Mouse (Mus musculus) cerebellum, adult 18-20 months (tissue): Measurements from ENCODE around the gene Cfap43.

Source experiments
- DNase-seq, 2 experiments: peaks; one replicate each; pipeline ENCODE4 v3.0.0; 2021

Gene Cfap43

DNA sequence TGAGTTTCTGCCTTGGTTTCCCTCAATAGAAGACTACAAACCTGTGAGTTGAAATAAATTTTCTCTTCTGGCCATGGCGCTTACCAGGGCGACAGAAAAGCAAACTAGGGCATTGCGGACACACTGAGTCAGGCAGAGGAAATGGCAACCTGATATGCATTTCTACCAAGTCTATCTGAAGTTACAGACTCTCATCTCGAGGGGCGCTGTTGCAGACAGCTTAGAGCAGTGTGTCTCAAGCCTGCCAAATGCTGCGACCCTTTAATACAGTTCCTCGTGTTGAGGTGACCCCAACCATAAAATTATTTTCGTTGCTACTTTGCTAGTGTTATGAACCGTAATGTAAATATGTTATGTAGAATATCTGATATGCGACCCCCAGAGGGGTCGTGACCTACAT is 138.1 kb downstream of the Cfap43 start:
- DNase-seq = no peak

DNA sequence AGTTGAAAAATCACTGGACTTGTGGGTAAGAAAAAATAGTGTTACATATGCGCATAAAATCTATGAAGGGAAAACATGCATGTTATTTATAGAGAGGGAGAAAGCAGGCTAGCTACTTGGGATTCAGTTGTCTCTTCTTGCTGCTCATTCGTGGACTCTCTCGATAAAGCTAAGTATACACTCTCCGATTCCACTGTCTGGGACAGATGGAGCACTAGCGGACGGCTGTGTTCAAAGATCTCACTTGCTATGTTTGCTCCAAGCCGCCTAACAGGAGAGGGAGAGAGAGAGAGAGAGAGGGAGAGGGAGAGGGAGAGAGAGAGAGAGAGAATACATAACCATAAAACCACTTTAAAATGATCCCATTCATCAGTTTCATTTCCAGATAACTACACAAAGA is 138.9 kb downstream of the Cfap43 start:
- no peak for DNase-seq

DNA sequence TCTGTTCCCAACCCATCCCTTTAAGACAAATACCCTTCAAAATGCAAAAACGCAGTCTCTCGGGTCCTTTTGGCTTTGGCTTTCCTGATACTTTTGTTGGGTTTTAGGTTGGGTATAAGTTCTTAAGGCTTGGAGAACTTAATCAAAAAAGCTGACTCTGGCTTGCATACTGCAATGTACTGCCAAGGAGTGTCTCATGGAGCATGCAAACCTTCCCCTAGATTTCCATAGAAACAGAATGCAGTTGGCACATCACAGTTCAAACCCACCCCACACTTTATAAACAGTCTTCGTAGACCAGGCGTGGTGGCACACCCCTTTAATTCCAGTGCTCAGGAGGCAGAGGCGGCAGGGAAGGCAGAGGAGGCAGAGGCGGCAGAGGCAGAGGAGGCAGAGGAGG is 141.2 kb downstream of the Cfap43 start:
- no peak for DNase-seq

DNA sequence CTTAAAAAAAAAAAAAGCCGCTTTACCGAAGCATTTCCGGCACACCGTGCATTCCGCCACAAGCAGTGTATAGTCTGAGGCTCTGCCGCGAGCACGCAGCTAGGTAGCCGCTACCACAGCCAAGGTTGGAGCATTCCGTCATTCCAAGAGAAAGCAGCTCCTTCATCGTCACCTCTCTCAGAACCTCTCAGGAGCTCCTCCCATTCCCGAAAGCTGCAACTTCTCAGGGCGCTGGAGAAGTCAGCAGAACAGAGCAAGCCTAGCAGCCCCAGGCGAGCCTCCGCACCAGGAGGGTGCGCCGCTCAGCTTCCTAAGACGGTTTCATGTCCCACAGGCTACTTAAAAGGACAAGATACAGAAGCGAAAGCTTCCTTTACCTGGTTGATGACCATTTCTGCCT is 163.5 kb downstream of the Cfap43 start:
- no peak for DNase-seq

DNA sequence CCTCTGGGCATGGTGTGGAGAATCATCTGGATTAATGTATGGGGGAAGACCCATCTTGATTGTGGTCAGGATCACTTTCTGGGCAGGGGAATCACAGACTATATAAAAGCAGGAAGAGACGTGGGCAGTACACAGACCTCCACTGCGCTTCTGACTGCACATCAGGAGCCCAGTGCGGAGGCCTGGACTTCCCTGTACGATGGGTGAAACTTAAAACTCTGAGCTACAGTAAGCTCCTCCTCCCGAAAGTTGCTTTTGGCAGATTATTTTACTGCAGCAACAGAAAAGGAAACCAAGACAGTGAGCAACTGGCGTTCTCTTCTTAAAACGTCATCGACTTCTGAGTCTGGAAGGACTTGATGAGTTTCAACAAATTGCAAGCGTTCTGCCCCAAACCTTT is 164.2 kb downstream of the Cfap43 start:
- no peak for DNase-seq

GRCm38 (mm10) chr19:47753921-47754320 is 165.2 kb downstream of the Cfap43 start:
- DNase-seq = no peak

DNA sequence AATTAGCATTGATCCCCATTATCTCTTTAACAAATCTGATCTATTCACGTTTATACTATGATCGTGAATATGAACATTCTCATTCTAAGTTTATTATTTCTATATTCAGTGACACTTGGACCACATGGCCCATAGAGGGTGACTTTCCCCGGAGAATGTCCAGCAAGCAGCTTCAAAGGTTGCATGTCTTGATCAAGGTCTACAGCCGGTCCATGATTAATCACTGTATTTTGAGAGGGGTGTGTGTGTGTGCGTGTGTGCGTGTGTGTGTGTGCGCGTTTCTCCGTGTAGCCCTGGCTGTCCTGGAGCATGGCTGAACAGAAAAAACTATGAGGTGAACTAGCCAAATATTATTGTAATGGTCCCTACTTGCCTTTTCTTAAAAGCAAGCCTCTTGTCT is 166.6 kb downstream of the Cfap43 start:
- no peak for DNase-seq

DNA sequence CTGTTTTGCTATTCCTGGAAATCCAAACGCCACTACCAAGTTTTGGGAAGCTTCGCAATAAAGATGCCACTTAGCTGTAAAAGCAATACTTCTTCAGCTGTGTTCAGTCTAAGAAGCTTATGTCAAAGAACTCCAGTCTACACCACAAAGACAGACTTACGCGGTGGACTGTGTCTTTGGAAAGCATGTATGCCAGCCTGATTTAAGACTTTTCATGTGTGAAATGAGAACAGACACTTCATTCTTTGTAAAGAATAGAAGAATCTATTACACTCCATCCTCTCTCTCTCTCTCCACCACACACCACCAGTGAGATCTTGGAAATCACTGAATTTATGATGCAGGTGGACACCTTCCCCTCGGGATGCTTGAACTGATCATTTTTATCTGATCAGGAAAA is 168.7 kb downstream of the Cfap43 start:
- no peak for DNase-seq

DNA sequence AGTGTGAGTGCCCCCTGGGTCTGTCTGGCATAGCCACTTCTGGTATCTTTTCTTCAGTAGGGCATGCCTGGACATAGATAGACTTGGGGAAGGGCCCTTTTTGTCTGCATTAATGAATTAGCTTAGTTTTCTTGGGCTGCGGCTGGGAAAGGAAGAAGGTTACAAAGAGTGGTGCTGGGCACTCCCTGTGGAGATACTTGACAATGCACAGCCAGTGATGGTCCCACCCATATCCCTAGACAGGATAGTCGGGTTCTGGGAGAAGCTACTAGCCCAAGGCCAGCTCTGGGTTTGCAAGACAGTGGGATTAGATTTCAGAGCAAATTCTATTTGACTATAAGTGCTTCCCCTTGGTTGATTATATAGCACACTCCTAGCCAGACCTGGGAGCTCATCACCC is 170.1 kb downstream of the Cfap43 start:
- DNase-seq = no peak

DNA sequence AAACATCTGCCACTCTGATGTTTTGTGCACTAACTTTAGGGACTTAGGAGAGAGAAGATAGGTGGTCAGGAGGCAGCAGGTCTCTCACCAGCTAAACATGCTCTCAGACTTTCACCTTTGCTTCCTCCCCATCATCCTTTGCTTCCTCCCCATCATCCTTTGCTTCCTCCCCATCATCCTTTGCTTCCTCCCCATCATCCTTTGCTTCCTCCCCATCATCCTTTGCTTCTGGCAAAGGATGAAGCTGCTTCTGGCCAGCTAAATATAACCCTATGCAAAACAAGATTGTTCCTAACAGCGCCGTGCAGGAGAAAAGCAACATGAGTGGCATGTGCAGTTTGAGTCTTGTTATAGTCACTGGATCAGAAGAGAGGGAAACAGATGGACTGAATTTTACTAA is 172.0 kb downstream of the Cfap43 start:
- DNase-seq = no peak

DNA sequence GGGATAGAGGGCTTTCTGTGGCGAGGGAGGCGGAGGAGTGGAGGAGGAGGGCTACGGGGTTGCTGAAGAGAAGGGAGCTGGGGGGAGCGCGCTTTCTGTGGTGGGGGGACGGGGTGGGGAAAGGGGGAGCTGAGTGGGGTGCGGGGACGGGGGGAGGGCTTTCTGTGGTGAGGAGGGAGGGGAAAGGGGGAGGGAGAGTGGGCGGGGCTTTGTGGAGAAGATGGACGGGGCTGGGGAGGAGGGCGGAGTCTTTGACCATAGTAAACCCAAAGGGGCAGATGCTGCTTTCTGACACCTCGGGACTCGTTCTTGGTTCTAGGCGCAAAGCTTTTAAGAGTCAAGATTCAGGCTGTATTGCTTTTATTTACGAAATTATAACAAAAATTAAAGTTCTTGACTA is 187.2 kb downstream of the Cfap43 start:
- DNase-seq = peak; percentile 73 to 75

- peak; percentile 99 to 100 for DNase-seq
Observed at GRCm38 (mm10) chr19:47731071-47731881, 187.8 kb downstream of the Cfap43 start, which contains the start of gene Sfr1. Sfr1 (plus strand) TSS chr19:47731682.

DNA sequence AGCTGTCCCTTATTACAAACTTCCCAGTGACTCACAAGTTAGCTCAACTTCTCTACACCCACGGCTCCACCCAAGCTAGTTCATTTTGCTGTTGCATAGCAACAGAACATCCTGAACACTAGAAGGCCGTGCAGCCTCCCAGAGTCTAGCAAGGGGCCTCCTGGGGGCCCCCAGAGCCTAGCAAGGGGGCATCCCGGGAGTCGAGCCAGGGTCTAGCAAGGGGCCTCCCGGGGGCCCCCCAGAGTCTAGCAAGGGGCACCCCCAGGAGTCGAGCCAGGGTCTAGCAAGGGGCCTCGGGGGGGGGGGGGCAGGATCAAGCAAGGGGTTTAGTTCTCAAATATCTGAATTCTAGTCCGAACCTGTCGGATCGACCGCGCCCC is 188.4 kb downstream of the Cfap43 start:
- DNase-seq = peak; percentile 32 to 55

GRCm38 (mm10) chr19:47725643-47726140 is 193.4 kb downstream of the Cfap43 start:
- no peak for DNase-seq

GRCm38 (mm10) chr19:47724903-47725302 is 194.2 kb downstream of the Cfap43 start:
- no peak for DNase-seq

DNA sequence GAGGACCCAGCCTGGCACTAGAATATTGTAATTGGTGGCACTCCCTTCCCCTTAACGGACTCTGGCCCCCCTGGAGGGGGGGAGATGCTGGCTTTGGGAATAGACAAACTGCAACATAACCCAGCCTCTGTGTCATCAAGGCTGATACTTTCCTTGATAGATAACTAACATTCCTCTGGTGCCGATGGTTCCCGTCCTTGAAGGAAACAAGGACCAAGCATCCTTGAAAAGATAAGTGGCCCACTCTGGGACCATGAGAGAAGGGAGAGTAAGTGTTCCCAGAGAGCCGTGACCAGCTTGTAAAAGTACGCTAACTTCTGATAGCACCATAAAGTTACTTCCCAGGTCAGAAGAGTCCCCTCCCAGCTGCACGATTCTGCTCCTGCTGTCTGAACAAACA is 196.6 kb downstream of the Cfap43 start:
- DNase-seq = no peak

DNA sequence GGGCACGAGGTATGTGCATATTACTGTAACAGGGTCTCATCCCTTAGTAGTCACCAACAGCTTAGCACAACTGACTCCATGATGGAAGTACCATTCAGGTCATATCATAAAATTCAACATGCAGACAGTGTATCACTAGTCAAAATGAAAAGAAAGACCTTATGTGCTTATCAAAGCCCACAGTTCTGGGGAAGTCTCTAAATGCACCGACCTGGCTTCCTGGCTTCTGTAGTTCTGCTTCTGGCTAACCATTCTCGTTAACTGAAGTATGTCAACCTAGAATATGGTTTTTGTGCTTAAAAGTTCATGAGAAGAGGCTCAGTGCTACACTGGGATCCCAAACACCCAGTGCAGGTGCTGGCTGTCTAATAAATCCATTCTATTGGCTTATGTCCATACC is 199.9 kb downstream of the Cfap43 start:
- no peak for DNase-seq

- DNase-seq = no peak
Observed at GRCm38 (mm10) chr19:47716144-47716543, 202.9 kb downstream of the Cfap43 start.

DNA sequence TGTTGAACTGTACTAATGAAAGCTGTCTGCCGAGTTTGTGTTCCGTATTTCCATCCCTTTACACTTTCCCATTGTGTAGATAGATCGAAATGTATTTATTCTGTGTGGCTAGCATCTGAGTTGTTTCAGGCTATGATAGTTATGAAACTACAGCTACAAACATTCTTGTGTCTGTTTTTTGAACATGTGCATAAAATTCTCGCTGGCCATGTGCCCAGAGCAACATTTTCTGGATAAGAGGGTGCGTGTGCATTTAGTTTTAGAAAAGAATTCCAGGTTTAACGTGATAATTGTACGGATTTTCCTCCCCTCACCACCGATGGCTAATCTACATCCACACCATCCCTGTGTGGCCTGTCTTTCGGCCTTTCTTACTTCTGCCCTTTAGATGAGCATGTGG is 205.6 kb downstream of the Cfap43 start:
- no peak for DNase-seq

GRCm38 (mm10) chr19:47710376-47710775 is 208.7 kb downstream of the Cfap43 start:
- DNase-seq = no peak

DNA sequence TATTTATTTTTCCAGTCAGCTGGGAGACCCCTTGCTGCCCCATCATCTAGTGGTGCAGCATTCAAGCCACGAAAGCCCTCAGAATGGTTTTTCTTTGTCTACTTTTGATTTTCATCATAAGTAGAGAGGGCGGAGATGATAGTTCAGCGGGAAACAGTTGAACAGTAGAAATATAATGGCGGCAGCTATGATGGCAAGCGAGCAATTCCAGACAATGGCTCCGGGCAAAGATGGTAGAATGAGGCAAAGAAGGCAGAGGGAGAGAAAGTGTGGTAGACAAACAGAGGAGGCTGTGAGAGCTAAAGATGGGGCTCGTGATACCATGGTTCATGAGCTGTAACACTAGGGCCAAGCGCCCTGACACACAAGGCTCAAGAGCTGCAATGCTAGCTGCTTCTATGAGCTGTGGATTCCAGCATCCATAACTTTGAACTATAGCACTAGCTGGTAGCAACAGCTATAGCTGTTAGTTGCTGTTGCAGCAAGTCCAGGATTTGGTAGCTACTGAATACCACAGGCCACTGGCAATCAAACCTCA is 213.2 kb downstream of the Cfap43 start:
- no peak for DNase-seq

DNA sequence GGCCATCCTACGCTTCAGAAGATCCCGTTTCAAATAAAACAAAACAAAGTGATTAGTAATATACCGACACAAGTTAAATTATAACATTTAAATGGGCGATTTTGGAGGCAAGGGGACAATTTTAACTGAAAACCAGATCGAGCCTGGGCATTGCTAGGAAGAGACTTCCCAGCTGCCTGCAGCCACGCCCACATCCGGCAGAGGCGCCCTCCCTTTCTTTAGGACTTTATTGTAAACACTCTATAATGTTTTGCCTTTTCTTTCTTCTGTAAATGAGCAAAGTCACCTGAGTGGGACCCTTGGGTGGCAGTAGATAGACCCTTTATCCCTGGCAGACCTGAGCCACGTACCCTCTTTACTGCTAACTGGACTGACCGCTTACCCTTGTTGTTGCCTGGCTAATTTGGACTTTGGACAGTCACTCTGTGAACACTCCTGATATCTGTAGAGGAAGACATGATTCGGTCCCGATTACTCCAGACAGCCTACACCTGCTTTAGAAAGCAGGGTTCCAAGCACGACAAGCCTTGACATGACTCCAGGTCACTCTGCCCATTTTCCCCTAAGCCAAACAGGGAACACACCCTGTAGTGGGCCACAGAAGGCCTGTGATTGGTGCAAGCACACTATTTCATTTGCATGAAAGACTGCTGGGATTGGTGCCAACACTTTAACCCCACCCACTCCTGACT is 213.9 kb downstream of the Cfap43 start:
- no peak for DNase-seq

DNA sequence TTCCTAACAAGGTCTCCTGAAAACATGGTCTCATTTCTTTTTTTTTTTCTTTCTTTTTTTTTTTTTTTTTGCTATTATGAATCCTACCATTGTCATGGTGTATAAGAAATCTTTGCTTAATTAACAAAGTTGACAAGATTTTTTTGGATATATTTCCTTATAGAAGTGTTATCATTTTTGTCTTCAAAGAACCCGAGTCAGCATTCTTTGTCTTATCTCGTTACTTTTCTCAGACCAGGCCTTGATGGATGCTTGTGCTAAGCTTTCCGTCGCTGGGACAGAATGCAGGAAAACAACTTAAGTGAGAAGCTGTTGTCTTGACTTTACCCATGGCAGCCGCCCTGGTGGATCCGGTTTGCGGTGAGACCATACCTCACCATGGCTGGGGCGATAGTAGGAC is 218.6 kb downstream of the Cfap43 start:
- no peak for DNase-seq

GRCm38 (mm10) chr19:47699743-47700142 is 219.3 kb downstream of the Cfap43 start:
- DNase-seq = no peak
